Mouse (Mus musculus): Measurements from ENCODE around the gene Ufc1. TPM values are rescaled to one million over a fixed set of nuclear protein-coding genes. Genes with fewer than 3 reads are reported as not detected.

Ufc1 gene
- polyA plus RNA-seq, 1 experiment from 2014 or later, result 99.7 TPM

- H3K4me1 ChIP-seq, result peaks cover 28% of the 10 kb centered on the region
- H3K4me2 ChIP-seq, result no peak overlapping the region
- H3K36me3 ChIP-seq (replicated peaks), result peaks cover 45% of the 10 kb centered on the region
- 94% methylated on average over 14 of the region's 14 CpGs for WGBS
- no peak overlapping the region for H3K27ac ChIP-seq
- H3K27me3 ChIP-seq (replicated peaks), result no peaks in the 10 kb centered on the region
- no peak overlapping the region for H3K9ac ChIP-seq
- H3K9me3 ChIP-seq, result no peaks in the 10 kb centered on the region
- H3K4me3 ChIP-seq, result no peak overlapping the region
- no peak for ATAC-seq (replicated peaks)
Measured at GRCm38 (mm10) chr1:171276110-171276748, 18.6 kb downstream of the Ufc1 start.

- H3K4me3 ChIP-seq, result no peak overlapping the region
- H3K4me2 ChIP-seq, result no peak overlapping the region
- H3K27ac ChIP-seq, result no peak overlapping the region
- no peak overlapping the region for H3K9ac ChIP-seq
- H3K36me3 ChIP-seq (replicated peaks), result peaks cover 45% of the 10 kb centered on the region
- peaks cover 30% of the 10 kb centered on the region for H3K4me1 ChIP-seq
- H3K9me3 ChIP-seq, result no peaks in the 10 kb centered on the region
- WGBS, result 82% methylated on average over 11 of the region's 11 CpGs
- no peaks in the 10 kb centered on the region for H3K27me3 ChIP-seq (replicated peaks)
- ATAC-seq (replicated peaks), result no peak
Measured at GRCm38 (mm10) chr1:171275144-171275734, 19.6 kb downstream of the Ufc1 start.

- no peak overlapping the region for H3K4me2 ChIP-seq
- no peaks in the 10 kb centered on the region for H3K9me3 ChIP-seq
- H3K27ac ChIP-seq, result no peak overlapping the region
- no peak for ATAC-seq (replicated peaks)
- H3K27me3 ChIP-seq (replicated peaks), result no peaks in the 10 kb centered on the region
- WGBS, result 95% methylated on average over 12 of the region's 12 CpGs
- no peak overlapping the region for H3K4me3 ChIP-seq
- H3K4me1 ChIP-seq, result peaks cover 28% of the 10 kb centered on the region
- no peak overlapping the region for H3K9ac ChIP-seq
- peaks cover 45% of the 10 kb centered on the region for H3K36me3 ChIP-seq (replicated peaks)
Measured at GRCm38 (mm10) chr1:171274171-171274570, 20.7 kb downstream of the Ufc1 start.

GRCm38 (mm10) chr1:171272086-171272485 is 22.7 kb downstream of the Ufc1 start:
- H3K36me3 ChIP-seq (replicated peaks), result peaks cover 41% of the 10 kb centered on the region
- ATAC-seq (replicated peaks), result no peak
- no peak overlapping the region for H3K4me2 ChIP-seq
- no peak overlapping the region for H3K9ac ChIP-seq
- H3K27ac ChIP-seq, result no peak overlapping the region
- peaks cover 28% of the 10 kb centered on the region for H3K4me1 ChIP-seq
- 97% methylated on average over 3 of the region's 3 CpGs for WGBS
- no peaks in the 10 kb centered on the region for H3K27me3 ChIP-seq (replicated peaks)
- no peaks in the 10 kb centered on the region for H3K9me3 ChIP-seq
- no peak overlapping the region for H3K4me3 ChIP-seq

- Histone ChIP-seq H3K4me3 (peak overlapping the region; percentile 83; the same call in 1 of the 2 replicates), H3K9ac (no peak overlapping the region), H3K4me2 (peak overlapping the region; percentile 95), H3K27me3 (replicated peaks) (no peaks in the 10 kb centered on the region), H3K27ac (no peak overlapping the region), H3K9me3 (no peaks in the 10 kb centered on the region), H3K36me3 (replicated peaks) (peaks cover 38% of the 10 kb centered on the region), H3K4me1 (peaks cover 28% of the 10 kb centered on the region)
- WGBS, result 70% methylated on average over 10 of the region's 10 CpGs
- ATAC-seq (replicated peaks), result no peak
Measured at GRCm38 (mm10) chr1:171271622-171272021, 23.2 kb downstream of the Ufc1 start.

GRCm38 (mm10) chr1:171271196-171271595 is 23.6 kb downstream of the Ufc1 start:
- Histone ChIP-seq H3K4me2 (peak overlapping the region; percentile 95), H3K27ac (no peak overlapping the region), H3K4me3 (peak overlapping the region; percentile 83), H3K36me3 (replicated peaks) (peaks cover 35% of the 10 kb centered on the region), H3K27me3 (replicated peaks) (no peaks in the 10 kb centered on the region), H3K4me1 (peaks cover 28% of the 10 kb centered on the region), H3K9ac (peak overlapping the region; percentile 88), H3K9me3 (no peaks in the 10 kb centered on the region)
- ATAC-seq (replicated peaks), result no peak
- 61% methylated on average over 9 of the region's 9 CpGs for WGBS

GRCm38 (mm10) chr1:171270573-171270900 is 24.3 kb downstream of the Ufc1 start:
- Histone ChIP-seq H3K9ac (peak overlapping the region; percentile 88), H3K9me3 (no peaks in the 10 kb centered on the region), H3K27me3 (replicated peaks) (no peaks in the 10 kb centered on the region), H3K4me1 (peaks cover 28% of the 10 kb centered on the region), H3K27ac (peak overlapping the region; percentile 54), H3K4me3 (peak overlapping the region; percentile 83), H3K36me3 (replicated peaks) (peaks cover 28% of the 10 kb centered on the region), H3K4me2 (peak overlapping the region; percentile 95)
- peak; percentile 82 for ATAC-seq (replicated peaks)
- WGBS, result 1% methylated on average over 13 of the region's 19 CpGs

GRCm38 (mm10) chr1:171269848-171270572 is 24.8 kb downstream of the Ufc1 start, which contains the start of gene B4galt3:
Gene B4galt3, plus strand, starts transcription at chr1:171270328.
- 3% methylated on average over 36 of the region's 36 CpGs for WGBS
- ATAC-seq (replicated peaks), result peak; percentile 95
- H3K4me1 ChIP-seq, result peaks cover 28% of the 10 kb centered on the region
- H3K27me3 ChIP-seq (replicated peaks), result no peaks in the 10 kb centered on the region
- H3K27ac ChIP-seq, result peak within 1 kb of the TSS; percentile 54
- H3K4me2 ChIP-seq, result peak within 1 kb of the TSS; percentile 95
- H3K9ac ChIP-seq, result peak within 1 kb of the TSS; percentile 88
- peak within 1 kb of the TSS; percentile 83 for H3K4me3 ChIP-seq
- peaks cover 23% of the 10 kb centered on the region for H3K36me3 ChIP-seq (replicated peaks)
- H3K9me3 ChIP-seq, result no peaks in the 10 kb centered on the region

- ATAC-seq (replicated peaks), result no peak
- no peak overlapping the region for H3K4me2 ChIP-seq
- 65% methylated on average over 1 of the region's 1 CpGs for WGBS
Measured at GRCm38 (mm10) chr1:171268341-171268740, 26.5 kb downstream of the Ufc1 start.

GRCm38 (mm10) chr1:171265971-171266744 is 28.7 kb downstream of the Ufc1 start:
- WGBS, result 83% methylated on average over 4 of the region's 4 CpGs
- no peak overlapping the region for H3K27ac ChIP-seq
- no peaks in the 10 kb centered on the region for H3K9me3 ChIP-seq
- H3K36me3 ChIP-seq (replicated peaks), result no peaks in the 10 kb centered on the region
- H3K4me3 ChIP-seq, result no peak overlapping the region
- no peak for ATAC-seq (replicated peaks)
- H3K9ac ChIP-seq, result no peak overlapping the region
- no peak overlapping the region for H3K4me2 ChIP-seq
- H3K4me1 ChIP-seq, result peaks cover 27% of the 10 kb centered on the region
- H3K27me3 ChIP-seq (replicated peaks), result no peaks in the 10 kb centered on the region

More at GRCm38 (mm10) chr1:171268341-171268740, 26.5 kb downstream of the Ufc1 start:
- Histone ChIP-seq H3K27ac (no peak overlapping the region), H3K9ac (no peak overlapping the region), H3K4me3 (no peak overlapping the region), H3K9me3 (no peaks in the 10 kb centered on the region), H3K4me1 (peaks cover 31% of the 10 kb centered on the region), H3K36me3 (replicated peaks) (peaks cover 9% of the 10 kb centered on the region; the same call in 1 of the 2 replicates), H3K27me3 (replicated peaks) (no peaks in the 10 kb centered on the region)

- Histone ChIP-seq H3K27me3 (replicated peaks) (no peaks in the 10 kb centered on the region), H3K9me3 (no peaks in the 10 kb centered on the region), H3K27ac (peak overlapping the region; percentile 83), H3K4me2 (peak overlapping the region; percentile 56), H3K36me3 (replicated peaks) (no peaks in the 10 kb centered on the region), H3K4me1 (peaks cover 14% of the 10 kb centered on the region), H3K4me3 (peak overlapping the region; percentile 13; the same call in 1 of the 2 replicates), H3K9ac (no peak overlapping the region)
- ATAC-seq (replicated peaks), result peak; percentile 5
- 86% methylated on average over 3 of the region's 3 CpGs for WGBS
Measured at GRCm38 (mm10) chr1:171263666-171264461, 31.0 kb downstream of the Ufc1 start.
